Mouse (Mus musculus): ENCODE measurements at regions not wholly inside any gene's neighbourhood (a gene's known extent, or its start where the extent isn't known, plus 50 kb on each side); places are given as distances from the start of the nearest gene placed in this dataset.

DNA sequence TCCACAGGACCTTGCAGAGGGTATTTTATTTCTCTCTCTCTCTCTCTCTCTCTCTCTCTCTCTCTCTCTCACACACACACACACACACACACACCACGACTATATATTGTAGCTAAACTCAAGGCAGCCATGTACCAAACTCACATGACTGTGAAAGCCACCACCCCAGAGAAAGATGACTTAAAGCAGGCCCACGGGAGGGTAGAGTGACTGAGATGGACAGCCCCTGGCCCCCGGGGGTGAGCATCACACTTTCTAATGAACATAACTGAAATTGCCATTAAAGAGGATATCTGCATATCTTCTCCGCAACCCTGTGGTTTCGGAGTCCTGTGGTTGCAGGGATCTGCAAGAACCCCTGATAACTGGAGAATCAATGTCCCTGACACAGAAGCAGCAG, 197.1 kb upstream of the Spdye4c start:
- no peak for DNase-seq (ENCODE audit: low spot score in 2 of 2)

GRCm38 (mm10) chr2:128395308-128396007, 195.6 kb upstream of the Spdye4c start:
- DNase-seq (ENCODE audit: low spot score in 2 of 2) = no peak

GRCm38 (mm10) chr2:128396008-128396346, 195.0 kb upstream of the Spdye4c start:
- DNase-seq (ENCODE audit: low spot score in 2 of 2) = peak; percentile 92 to 97

GRCm38 (mm10) chr2:128401359-128401758, 189.7 kb upstream of the Spdye4c start:
- DNase-seq (ENCODE audit: low spot score in 2 of 2) = no peak

DNA sequence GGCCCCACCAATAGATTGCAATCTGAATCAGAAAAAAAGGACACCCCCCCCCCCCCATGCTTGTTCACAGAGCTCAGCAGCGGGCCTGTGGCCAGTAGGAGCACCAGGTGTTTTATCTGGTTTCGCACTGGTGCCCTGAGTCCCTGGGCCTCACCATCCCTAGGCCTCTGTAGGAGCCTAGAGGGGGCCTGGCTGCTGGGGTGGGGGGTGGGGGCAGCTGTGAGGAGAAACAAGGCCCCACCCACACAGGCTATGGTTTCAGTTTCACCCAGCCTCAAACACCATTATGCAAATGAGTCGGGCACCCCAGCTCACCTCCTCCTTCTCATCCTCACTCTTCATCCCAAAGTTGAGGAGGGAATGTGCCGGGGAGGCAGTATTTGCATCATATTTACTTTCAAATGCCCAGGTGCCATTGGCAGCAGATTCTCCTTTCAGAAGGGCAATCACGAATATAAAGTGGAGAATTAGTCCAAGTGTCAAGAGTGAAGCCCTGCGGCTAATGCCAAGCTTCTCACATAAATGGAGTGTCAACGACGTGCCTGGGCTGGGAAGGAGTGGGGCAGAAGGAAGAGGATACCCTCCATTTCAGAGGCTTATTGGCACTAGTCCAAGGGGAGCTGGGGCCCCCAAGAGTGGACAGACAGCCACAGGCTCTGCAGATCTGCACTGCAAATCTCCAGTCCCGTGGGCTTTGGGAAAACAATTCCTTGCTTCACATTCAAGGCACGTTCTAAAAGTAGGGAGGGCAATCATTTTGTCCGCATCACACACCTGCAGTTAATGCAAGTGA, 187.7 kb upstream of the Spdye4c start:
- DNase-seq (ENCODE audit: low spot score in 2 of 2) = no peak

- DNase-seq (ENCODE audit: low spot score in 2 of 2) = no peak
Measured at GRCm38 (mm10) chr2:128404405-128404804, 186.6 kb upstream of the Spdye4c start.

DNA sequence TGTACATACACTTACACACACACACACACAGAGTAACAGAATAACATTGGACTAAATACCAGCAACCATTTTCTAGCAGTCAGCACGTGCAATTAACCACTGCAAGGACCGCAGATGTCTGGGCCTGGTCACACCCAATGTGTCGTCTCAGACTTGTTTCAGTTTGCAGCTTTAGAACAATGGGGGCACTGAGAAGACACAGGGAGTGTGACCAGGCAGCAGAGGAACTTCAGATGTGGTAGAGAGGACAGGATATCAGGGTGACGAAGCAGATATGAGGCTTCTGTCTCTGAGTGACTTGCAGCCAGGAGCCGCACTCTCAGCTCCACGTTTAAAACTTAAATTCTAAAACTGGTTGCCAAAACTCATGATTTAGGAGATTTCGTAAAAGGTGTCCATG, 183.9 kb upstream of the Spdye4c start:
- no peak for DNase-seq (ENCODE audit: low spot score in 2 of 2)

- no peak for DNase-seq (ENCODE audit: low spot score in 2 of 2)
Measured at GRCm38 (mm10) chr2:128408718-128409117, 182.3 kb upstream of the Spdye4c start.

- peak; percentile 33 to 50 for DNase-seq (ENCODE audit: low spot score in 2 of 2)
Measured at GRCm38 (mm10) chr2:128412352-128412751, 178.7 kb upstream of the Spdye4c start.

- DNase-seq (ENCODE audit: low spot score in 2 of 2) = no peak
Measured at GRCm38 (mm10) chr2:128412974-128413373, 178.0 kb upstream of the Spdye4c start.

GRCm38 (mm10) chr2:128414588-128415240, 176.3 kb upstream of the Spdye4c start:
- no peak for DNase-seq (ENCODE audit: low spot score in 2 of 2)

- DNase-seq (ENCODE audit: low spot score in 2 of 2) = no peak
Measured at GRCm38 (mm10) chr2:128416416-128416815, 174.6 kb upstream of the Spdye4c start.

DNA sequence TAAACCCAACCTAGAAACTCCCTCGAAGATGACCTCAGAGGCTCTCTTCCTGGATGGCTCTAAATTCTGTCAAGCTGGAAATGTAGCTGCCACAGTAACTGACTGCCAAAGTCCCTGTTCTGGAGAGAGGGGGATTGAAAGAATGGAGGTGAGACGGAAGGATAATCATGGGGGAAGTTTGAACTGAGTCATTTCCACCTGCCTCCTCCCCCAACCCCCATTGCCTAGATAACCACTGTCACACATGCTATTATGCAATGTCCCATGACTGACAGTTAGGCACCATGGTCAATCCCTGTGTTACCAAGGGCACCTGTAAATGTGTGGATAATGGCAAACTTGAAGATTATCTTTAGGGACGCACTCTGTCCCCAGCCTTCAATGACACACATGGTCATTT, 172.0 kb upstream of the Spdye4c start:
- no peak for DNase-seq (ENCODE audit: low spot score in 2 of 2)

- DNase-seq (ENCODE audit: low spot score in 2 of 2) = no peak
Measured at GRCm38 (mm10) chr2:128420406-128420805, 170.6 kb upstream of the Spdye4c start.

DNA sequence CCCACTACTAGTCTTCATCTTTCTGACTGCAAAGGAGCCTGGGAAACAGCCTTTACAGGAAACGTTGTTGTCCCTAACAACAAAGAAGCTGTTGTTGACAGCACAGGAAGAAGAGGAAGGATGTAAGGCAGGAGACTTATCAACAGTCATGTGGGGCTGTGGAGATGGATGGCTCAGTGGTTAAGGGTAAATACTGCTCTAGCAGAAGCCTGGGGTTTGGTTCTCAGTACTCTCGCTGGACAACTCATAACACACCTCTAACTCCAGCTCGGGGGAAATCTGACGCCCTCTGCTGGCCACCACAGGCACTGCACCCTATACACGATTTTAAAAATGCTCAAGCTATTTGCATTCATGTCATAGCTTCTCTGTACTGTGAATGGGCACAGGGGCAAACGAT, 168.3 kb upstream of the Spdye4c start:
- DNase-seq (ENCODE audit: low spot score in 2 of 2) = no peak

- no peak for DNase-seq (ENCODE audit: low spot score in 2 of 2)
Measured at GRCm38 (mm10) chr2:128424236-128424635, 166.8 kb upstream of the Spdye4c start.

GRCm38 (mm10) chr2:128427181-128427880, 163.7 kb upstream of the Spdye4c start:
- DNase-seq (ENCODE audit: low spot score in 2 of 2) = no peak

DNA sequence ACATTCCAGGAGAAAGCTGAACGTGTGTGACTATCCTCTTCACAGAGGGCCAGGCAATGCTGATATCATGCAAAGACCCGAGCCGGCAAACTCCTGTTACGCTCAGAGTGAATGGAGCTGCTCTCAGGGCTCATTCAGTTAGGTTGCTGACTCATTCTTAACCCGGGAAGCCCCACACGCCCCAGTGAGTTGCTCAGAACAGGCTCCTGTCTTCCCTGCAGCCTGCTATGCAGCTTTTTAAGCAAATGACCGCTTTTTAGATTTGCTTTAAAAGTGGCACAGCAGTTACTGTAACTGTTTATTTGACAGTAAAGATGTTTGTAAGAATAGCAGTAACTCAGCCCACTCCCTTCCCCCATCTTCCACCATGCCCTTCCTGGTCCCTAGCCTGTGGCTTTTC, 162.9 kb upstream of the Spdye4c start:
- no peak for DNase-seq (ENCODE audit: low spot score in 2 of 2)

- no peak for DNase-seq (ENCODE audit: low spot score in 2 of 2)
Measured at GRCm38 (mm10) chr2:128428651-128429633, 162.1 kb upstream of the Spdye4c start.

- DNase-seq (ENCODE audit: low spot score in 2 of 2) = no peak
Measured at GRCm38 (mm10) chr2:128429786-128430185, 161.2 kb upstream of the Spdye4c start.
